8 mouse cellular contexts compared by ENCODE assay signal in genomic region chr2:142900120-142900861, GRCm38 (mm10). TPM values are rescaled to one million over a fixed set of nuclear protein-coding genes. Genes with fewer than 3 reads are reported as not detected.
DNase-seq lines count a peak whose midpoint lies in the region; ATAC-seq and TF ChIP-seq lines count a peak whose summit lies in the region.

No protein-coding gene starts in this region.

- no peak for ATAC-seq in forebrain, embryonic 13.5 days
- no peak for ATAC-seq in liver, embryonic 14.5 days (ENCODE audit: insufficient read depth)
- no peak for ATAC-seq in activated CD4-positive, CD25-positive, alpha-beta regulatory T cell, adult 4 months

- H3K4me2 ChIP-seq in forebrain, embryonic 13.5 days, result peak overlapping the region; percentile 89
- peak overlapping the region; percentile 94 for H3K4me2 ChIP-seq in liver, embryonic 14.5 days (ENCODE audit: low read depth)

- peak overlapping the region; percentile 94 for H3K9ac ChIP-seq in heart, adult 2 months (ENCODE audit: low read depth, low read length)
- peak overlapping the region; percentile 87; the same call in 1 of the 2 replicates for H3K9ac ChIP-seq in forebrain, embryonic 13.5 days
- H3K9ac ChIP-seq in liver, embryonic 14.5 days (replicated peaks), result peak overlapping the region; percentile 80

- no peak for TF ChIP-seq EP300 in heart, adult 2 months (IDR thresholded peaks at IDR 0.05; ENCODE audit: insufficient read depth, low read depth, low read length)
- no peak for TF ChIP-seq EP300 in liver, embryonic 14.5 days (IDR thresholded peaks at IDR 0.05; ENCODE audit: low read depth)

- DNase-seq in heart, adult 2 months, result no peak
- DNase-seq in heart, postnatal 14 days, result no peak
- no peak for DNase-seq in liver, embryonic 14.5 days (ENCODE audit: low read depth in 3 of 3, low spot score in 3 of 3)
- DNase-seq in frontal cortex, postnatal 36 days (ENCODE audit: low spot score in 2 of 2), result no peak
- DNase-seq in embryo, embryonic 10.5 days (ENCODE audit: low spot score), result no peak

- peaks cover 2% of the 10 kb centered on the region for H3K4me1 ChIP-seq in heart, adult 2 months (ENCODE audit: control insufficient read depth, insufficient read depth, low read length)
- 0 out of 2 replicates have a peak, but pooled peaks cover 6% of the 10 kb centered on the region for H3K4me1 ChIP-seq in forebrain, embryonic 13.5 days
- H3K4me1 ChIP-seq in liver, embryonic 14.5 days (replicated peaks; ENCODE audit: control insufficient read depth in 2 of 2, insufficient read depth in 2 of 2, low read length in 1 of 2), result peaks cover 10 to 21% of the 10 kb centered on the region in 2 experiments

- no peaks in the 10 kb centered on the region for H3K36me3 ChIP-seq in heart, adult 2 months (ENCODE audit: control insufficient read depth, insufficient read depth, low read length)
- H3K36me3 ChIP-seq in C2C12 (ENCODE audit: control insufficient read depth, insufficient read depth), result no peaks in the 10 kb centered on the region
- no peaks in the 10 kb centered on the region for H3K36me3 ChIP-seq in forebrain, embryonic 13.5 days (ENCODE audit: poor library complexity, severe bottlenecking)
- no peaks in the 10 kb centered on the region for H3K36me3 ChIP-seq in liver, embryonic 14.5 days (replicated peaks; ENCODE audit: control insufficient read depth, insufficient read depth, low read depth)

- H3ac ChIP-seq in C2C12 (ENCODE audit: control insufficient read depth, insufficient read length, low read depth), result no peak overlapping the region

- peaks cover 3% of the 10 kb centered on the region for H3K79me3 ChIP-seq in C2C12 (ENCODE audit: low read depth)

- no peaks in the 10 kb centered on the region for H3K9me3 ChIP-seq in forebrain, embryonic 13.5 days (replicated peaks)
- H3K9me3 ChIP-seq in liver, embryonic 14.5 days (ENCODE audit: control insufficient read depth, low read length), result no peaks in the 10 kb centered on the region

- H3K27ac ChIP-seq in heart, adult 2 months, result peak overlapping the region; percentile 86; the same call in 1 of the 2 replicates
- no peak overlapping the region for H3K27ac ChIP-seq in forebrain, embryonic 13.5 days
- no peak overlapping the region for H3K27ac ChIP-seq in liver, embryonic 14.5 days

- H3K79me2 ChIP-seq in heart, adult 2 months (replicated peaks; ENCODE audit: control insufficient read depth, insufficient read depth, low read length), result no peaks in the 10 kb centered on the region; the same call in 1 of the 2 replicates
- H3K79me2 ChIP-seq in C2C12 (ENCODE audit: control insufficient read depth, insufficient read depth), result no peaks in the 10 kb centered on the region

- TF ChIP-seq POLR2A in heart, adult 2 months (IDR thresholded peaks at IDR 0.05; ENCODE audit: insufficient read depth, low read depth, low read length), result no peak

- peak overlapping the region; percentile 72 for H3K4me3 ChIP-seq in heart, adult 2 months
- peak overlapping the region; percentile 52 for H3K4me3 ChIP-seq in C2C12 (ENCODE audit: insufficient read depth, poor library complexity, severe bottlenecking)
- peak overlapping the region; percentile 70 for H3K4me3 ChIP-seq in forebrain, embryonic 13.5 days
- H3K4me3 ChIP-seq in liver, embryonic 14.5 days (ENCODE audit: insufficient read depth in 1 of 2, low read depth in 2 of 2, low read length in 2 of 2), result peak overlapping the region; percentile 68 to 78; a peak in 3 of 4 replicates

- intact Hi-C loops in heart, adult 2 months (cut with DNase I), result loop anchor here (2.0 kb wide), 2 partner anchors 25 to 163 kb away; partner anchors contain the start of gene Snrpb2
- intact Hi-C loops in heart, postnatal 14 days (cut with DNase I), result loop anchor here (5.0 kb wide), 1 partner anchor 162 kb away; the partner anchor contains the start of gene Snrpb2

- WGBS in heart, adult 2 months, result 30% methylated on average over 10 of the region's 10 CpGs
- 62% methylated on average over 10 of the region's 10 CpGs for WGBS in forebrain, embryonic 13.5 days
- WGBS in liver, embryonic 14.5 days (ENCODE audit: insufficient replicate concordance), result 21% methylated on average over 10 of the region's 10 CpGs

- no peak for TF ChIP-seq CTCF in heart, adult 2 months (IDR thresholded peaks at IDR 0.05)
- no peak for TF ChIP-seq CTCF in C2C12 (IDR thresholded peaks at IDR 0.05; ENCODE audit: control insufficient read depth, insufficient read depth, insufficient read length)
- no peak for TF ChIP-seq CTCF in liver, embryonic 14.5 days (IDR thresholded peaks at IDR 0.05; ENCODE audit: low read depth)

- no peaks in the 10 kb centered on the region for H3K27me3 ChIP-seq in heart, adult 2 months (ENCODE audit: control insufficient read depth, insufficient read depth, low read length)
- no peaks in the 10 kb centered on the region for H3K27me3 ChIP-seq in C2C12 (ENCODE audit: control insufficient read depth, insufficient read depth, insufficient read length)
- no peaks in the 10 kb centered on the region for H3K27me3 ChIP-seq in forebrain, embryonic 13.5 days
- H3K27me3 ChIP-seq in liver, embryonic 14.5 days (ENCODE audit: control insufficient read depth, insufficient read depth, low read length), result no peaks in the 10 kb centered on the region

TF ChIP-seq in C2C12, 6 proteins besides CTCF, POLR2A, EP300 and RAD21:
- TF ChIP-seq FOSL1 (IDR thresholded peaks at IDR 0.05; ENCODE audit: insufficient read depth, low read length, poor library complexity, severe bottlenecking) (no peak), CEBPB (IDR thresholded peaks at IDR 0.05; ENCODE audit: low read depth) (no peak), USF1 (IDR thresholded peaks at IDR 0.05; ENCODE audit: low read depth) (no peak), MAX (IDR thresholded peaks at IDR 0.05) (no peak), MYOG (IDR thresholded peaks at IDR 0.05; ENCODE audit: control insufficient read depth, extremely low read depth, insufficient read length) (no peak)

RNA-seq across cellular contexts. Expression of gene Kif16b, which starts 1.0 kb away (rescaled TPM):
- total RNA-seq in heart, adult 2 months (2021), result 10 to 100 TPM; 32.3 to 38.3 TPM
- 16.1 and 22.1 TPM in 2 replicates for polyA plus RNA-seq in heart, adult 2 months (2012; rRNA removed)
- 10 to 100 TPM; 24.0 to 24.2 TPM for total RNA-seq in heart, postnatal 14 days (2021)
- 2.2 TPM for polyA plus RNA-seq in C2C12 (2012; fragmentation: generic; extraction: Trizol)
- polyA plus RNA-seq in forebrain, embryonic 13.5 days (2015; fragmentation: Nextera tagmentation; extraction: Ambion mirVana), result 4.1 and 4.2 TPM in 2 replicates
- 2.2 and 2.5 TPM in 2 replicates for polyA plus RNA-seq in liver, embryonic 14.5 days (2012; rRNA removed)
- polyA plus RNA-seq in liver, embryonic 14.5 days (2014; fragmentation: Nextera tagmentation; extraction: Ambion mirVana), result 2.2 and 3.2 TPM in 2 replicates
- 1 to 10 TPM; 9.1 to 9.7 TPM for polyA plus RNA-seq in activated CD4-positive, CD25-positive, alpha-beta regulatory T cell, adult 4 months (2017; shearing (Covaris generic))
